Mouse (Mus musculus): Measurements from ENCODE around the gene Rab43.

Gene Rab43

DNA sequence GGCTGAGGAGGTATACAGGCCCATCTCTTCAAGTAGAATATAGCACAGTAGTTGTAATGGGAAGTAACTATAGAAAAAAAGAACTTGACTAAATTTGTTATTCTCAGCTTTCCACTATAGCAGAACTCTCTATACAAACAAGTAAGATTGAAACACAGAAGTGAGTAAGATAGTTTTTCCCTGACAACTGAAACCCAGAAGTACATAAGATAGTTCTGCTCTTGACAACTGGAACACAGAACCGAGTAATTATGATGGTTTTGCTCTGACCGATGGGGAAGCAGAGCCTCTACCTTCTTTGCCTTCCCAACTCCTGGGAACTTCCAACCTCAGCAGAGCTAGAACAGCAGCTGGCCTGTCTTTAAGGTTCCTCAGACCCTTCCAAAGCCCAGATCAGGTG, 2.8 kb downstream of the Rab43 start:
- no peak for DNase-seq (ENCODE audit: low spot score in 2 of 2)

GRCm38 (mm10) chr6:87808521-87808920, 3.4 kb downstream of the Rab43 start:
- no peak for DNase-seq (ENCODE audit: low spot score in 2 of 2)

DNA sequence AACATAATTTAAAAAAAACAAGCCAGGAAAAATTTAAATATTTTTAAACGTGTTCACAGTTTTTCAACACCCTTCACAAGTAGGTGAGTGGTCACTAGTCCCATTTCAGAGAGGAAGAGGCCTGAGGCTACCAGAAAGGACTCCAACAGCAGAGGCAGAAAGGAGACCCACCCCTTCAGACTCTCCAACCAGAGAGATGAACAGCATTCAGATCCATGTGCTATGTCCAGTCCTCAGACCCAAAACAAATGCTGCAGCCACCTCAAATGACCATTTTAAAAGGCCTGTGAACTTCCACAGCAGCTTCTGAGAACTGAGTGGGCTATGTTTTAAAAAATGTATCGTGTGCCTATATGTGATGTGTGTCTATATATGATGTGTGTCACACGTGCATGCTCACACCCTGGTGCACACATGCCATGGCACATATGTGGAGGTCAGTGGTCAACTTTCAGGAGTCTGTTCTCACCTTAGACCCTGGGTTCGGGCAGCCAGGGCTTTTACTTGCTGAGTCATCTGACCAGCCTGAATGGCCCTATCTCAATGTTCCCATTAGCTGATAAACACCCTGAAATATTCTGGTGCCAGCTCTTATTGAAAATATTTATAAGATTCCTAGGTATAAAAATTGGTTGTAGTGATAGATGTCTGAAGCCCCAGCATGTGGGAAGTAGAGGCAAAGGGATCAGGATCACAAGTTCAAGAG, 4.1 kb downstream of the Rab43 start:
- DNase-seq (ENCODE audit: low spot score in 2 of 2) = no peak

DNA sequence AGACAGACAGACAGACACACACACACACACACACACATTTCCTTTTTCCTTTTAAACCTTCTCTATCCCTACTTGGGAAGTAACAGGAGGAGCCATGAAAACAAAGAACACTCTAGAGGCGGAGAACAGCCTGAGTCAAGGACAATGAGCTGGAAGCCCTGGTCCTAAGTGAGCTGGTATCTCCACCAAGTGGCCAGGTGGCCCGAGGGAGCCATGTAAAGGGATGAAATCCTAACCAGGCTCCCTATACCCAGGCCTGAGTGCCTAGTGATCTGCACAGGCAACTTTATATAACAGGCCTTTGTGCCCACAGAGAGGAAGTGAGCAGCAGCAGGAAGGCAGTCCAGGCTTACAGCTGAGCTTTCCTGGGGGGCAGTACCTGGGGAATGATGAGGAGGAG, 5.1 kb downstream of the Rab43 start:
- DNase-seq (ENCODE audit: low spot score in 2 of 2) = no peak

DNA sequence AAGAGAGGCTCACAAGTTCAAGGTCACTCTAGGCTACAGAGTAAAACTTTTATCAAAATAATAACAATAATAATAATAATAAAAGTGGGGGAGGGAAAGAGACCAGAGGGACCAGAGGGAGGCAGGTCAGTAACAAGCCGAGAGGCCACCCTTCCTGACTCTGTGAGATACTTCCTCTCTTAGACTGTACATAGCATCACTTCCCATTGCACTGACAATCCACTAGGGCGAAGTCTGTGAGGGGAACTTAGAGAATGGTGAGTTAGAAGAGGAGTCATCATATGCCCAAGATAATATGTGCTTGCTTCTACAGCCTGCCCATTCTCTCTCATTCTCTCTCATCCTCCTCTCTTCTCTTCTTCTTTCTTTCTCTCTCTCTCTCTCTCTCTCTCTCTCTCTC, 5.9 kb downstream of the Rab43 start:
- DNase-seq (ENCODE audit: low spot score in 2 of 2) = no peak

DNA sequence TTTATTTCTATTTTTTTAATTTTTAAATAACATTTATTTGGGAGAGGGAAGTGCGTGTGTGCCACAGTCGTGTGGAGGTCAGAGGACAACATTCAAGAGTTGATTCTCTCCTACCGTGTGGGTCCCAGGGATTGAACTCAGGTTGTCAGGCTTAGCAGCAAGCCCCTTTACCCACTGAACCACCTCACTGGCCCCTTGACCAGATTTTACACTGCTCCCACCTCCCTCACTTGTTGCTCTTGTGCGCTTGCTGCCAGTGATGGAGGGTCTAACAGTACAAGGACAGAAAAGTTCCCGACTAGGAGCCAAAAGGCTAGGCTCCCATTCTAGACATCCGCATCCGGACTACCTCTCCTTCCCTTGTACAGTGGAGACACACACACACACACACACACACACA, 6.5 kb downstream of the Rab43 start:
- no peak for DNase-seq (ENCODE audit: low spot score in 2 of 2)

GRCm38 (mm10) chr6:87804886-87805285, 7.1 kb downstream of the Rab43 start:
- no peak for DNase-seq (ENCODE audit: low spot score in 2 of 2)

DNA sequence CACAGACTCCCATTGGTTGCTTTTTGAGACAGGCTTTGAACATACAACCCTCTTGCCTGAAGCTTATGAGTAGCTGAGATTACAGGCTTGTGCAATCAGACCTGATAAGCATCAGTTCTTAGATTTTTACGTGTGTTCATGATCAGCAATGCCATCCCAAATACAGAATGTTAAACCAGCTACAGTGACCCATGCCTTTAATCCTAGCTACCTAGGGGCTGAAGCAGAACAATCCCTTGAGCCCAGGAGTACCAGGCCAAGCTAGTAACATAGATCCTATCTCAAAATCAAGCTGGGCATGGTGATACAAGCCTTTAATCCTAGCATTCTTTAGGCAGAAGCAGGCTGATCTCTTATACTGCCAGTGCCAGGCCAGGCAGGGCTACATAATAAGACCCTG, 7.9 kb downstream of the Rab43 start:
- no peak for DNase-seq (ENCODE audit: low spot score in 2 of 2)

GRCm38 (mm10) chr6:87802462-87802861, 9.5 kb downstream of the Rab43 start:
- DNase-seq (ENCODE audit: low spot score in 2 of 2) = no peak

DNA sequence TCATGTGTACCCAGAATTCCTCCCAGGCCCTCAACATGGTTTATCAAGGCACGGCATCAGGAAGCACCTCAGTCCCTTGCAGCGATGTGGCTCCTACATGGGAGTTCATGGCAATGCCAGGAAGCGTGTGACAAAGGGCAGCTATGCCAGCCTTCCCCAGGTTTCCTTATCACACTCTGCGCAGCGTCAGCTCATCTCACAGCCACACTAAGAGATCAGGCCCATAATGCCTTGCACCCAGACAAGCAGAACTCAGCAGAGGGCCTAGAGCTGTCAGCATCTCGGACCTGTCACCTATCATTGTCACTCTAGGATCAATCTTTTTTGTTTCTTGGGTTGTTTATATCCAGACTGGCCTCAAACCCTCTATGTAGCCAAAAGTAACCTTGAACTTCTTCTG, 12.4 kb downstream of the Rab43 start:
- no peak for DNase-seq (ENCODE audit: low spot score in 2 of 2)

DNA sequence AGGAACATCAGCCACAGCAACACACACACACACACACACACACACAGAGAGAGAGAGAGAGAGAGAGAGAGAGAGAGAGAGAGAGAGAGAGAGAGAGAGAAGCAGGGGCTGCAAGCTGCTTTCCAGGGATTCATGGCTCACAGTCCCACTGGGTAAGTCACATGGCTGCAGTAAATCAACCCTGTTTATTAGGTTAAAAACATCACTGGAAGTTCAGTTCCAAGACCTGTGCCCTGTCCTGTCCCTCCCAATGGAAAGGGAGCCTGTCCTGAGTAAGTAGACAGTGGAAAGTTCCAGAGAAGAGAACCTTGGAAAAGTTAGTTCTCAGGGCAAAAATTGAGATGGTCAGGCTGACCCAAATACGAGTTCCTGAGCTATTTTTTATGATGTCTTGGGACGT, 14.6 kb downstream of the Rab43 start:
- no peak for DNase-seq (ENCODE audit: low spot score in 2 of 2)

DNA sequence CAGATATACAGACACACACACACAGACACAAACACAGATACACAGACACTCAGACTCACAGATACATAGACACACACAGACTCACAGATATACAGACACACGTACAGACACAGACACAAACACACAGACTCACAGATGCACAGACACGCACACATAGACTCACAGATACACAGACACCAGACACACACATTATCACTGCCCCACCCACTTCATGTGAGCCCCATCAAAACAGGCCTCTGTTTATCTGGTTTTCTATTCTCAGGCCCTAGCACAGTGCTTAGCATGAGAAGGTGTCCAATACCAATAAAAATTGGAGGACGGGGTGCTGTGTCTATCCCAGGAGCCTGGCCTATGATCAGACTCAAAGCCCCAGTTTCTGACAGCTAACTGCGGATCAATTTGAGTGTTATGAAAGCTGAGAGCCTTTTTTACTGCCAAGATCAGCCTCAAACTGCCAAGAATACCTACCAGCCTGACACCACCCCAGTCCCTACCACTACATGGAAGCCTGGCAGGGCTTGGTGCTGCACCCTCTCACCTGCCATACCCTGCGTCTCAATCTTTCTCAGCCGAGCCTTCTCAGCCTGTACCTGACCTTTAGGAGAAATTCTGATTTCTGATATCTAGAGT, 15.6 kb downstream of the Rab43 start:
- DNase-seq (ENCODE audit: low spot score in 2 of 2) = no peak

DNA sequence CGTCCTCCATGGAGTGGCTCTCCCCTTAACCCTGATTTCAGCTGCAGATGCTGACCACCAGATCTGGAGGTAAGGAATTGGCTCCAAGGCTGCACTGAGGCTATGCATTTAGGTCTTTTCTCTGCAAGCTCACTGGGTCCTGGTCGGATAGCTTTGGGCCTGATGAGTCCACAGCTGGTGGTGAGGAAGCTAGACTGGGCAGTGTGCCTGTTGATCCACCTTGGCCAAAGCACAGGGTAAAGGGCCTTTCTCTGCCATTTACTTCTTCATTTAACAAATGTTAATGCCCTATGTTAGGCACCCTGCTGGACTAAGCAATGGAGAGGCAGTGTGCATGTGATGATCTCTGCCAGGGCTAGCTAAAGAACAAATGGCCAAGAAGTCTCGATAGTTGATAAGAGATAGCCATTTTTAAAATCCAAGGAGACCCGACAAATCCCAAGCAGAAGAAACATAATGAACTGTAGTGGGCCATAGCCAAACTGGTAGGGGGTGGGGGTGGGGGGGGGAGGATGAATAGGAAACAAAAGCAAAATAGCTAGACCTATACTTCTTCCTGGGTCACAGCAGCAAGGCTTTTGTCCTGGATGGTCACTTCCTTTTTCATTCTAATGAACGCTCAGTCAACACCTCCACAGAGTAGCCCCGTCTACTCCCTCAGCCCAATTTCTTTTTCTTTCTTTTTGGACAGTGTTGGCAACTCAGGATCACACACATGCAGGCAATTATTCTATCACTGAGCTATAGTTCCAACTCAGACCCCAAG, 16.4 kb downstream of the Rab43 start:
- DNase-seq (ENCODE audit: low spot score in 2 of 2) = no peak

- no peak for DNase-seq (ENCODE audit: low spot score in 2 of 2)
Observed at GRCm38 (mm10) chr6:87793821-87794510, 18.0 kb downstream of the Rab43 start.

DNA sequence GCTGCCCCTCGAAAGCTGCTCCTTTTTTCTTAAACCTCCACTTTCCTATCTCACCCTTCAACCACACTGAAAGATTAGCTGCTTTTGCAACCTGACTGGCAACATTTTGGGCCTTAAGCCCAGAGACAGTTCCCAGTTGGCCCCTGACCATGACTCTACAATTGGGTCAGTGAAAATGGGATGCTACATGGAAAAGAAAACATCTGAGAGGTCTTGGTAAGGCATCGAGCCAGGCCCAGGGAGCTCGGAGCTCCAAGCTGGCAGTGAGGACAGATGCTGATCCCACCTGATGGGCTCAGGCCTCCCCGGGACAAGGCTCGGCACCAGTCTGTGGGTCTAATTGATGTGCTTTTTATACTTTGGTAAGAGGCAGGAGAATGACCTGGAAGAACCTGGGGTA, 20.1 kb downstream of the Rab43 start:
- DNase-seq (ENCODE audit: low spot score in 2 of 2) = no peak

GRCm38 (mm10) chr6:87790779-87791480, 21.0 kb downstream of the Rab43 start:
- no peak for DNase-seq (ENCODE audit: low spot score in 2 of 2)

DNA sequence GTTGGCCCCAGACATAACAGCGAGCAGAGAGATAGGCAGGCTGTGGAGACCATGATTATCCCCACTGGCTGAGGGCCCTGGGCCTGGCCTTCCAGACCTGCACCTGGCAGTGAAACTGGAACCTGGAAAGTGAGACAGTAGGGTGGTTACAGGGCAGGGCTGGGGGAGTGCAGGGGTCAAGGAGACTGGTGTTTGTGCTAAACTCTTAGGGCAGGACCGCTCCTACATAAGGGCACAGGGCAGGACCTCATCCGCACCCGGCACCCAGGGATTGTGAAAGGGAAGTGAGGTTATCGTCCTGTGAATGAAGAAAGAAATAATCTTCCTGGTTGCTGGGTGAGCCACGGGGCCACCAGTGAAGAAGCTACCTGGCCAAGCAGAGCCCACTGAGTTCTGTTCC, 22.2 kb downstream of the Rab43 start:
- no peak for DNase-seq (ENCODE audit: low spot score in 2 of 2)

DNA sequence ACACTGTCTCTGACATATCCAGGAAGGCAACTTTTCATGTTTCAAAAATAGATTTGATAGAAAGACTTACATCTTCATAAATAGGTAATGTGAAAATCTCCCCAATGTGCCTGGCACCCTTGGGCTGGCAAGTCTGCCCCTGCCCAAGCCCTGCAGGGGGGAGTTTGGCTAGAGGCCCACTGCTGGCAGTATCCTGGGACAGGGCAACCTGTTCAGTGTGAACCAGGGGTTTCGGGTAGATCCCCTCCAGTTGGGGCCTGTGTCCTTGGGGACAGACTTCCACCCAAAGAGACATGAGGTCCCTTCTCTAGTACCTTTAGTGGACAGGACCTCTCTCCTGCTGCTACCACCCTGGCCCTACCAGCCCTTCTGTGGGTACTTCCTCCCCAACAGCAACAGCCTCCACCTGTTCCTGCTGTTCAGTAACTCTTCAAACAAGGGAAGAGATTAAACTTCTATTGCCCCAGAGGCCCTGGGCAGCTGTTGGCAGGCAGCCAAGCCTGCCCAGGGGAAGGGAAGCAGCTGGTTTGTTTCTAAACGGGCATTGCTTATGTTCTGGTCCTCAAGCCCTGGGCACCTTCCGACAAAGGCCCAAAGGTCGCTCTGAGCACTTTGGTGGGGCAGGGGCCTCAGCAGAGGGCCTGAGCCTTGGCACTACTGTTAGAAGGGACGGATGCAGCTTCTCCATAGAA, 22.9 kb downstream of the Rab43 start:
- no peak for DNase-seq (ENCODE audit: low spot score in 2 of 2)

- no peak for DNase-seq (ENCODE audit: low spot score in 2 of 2)
Observed at GRCm38 (mm10) chr6:87788266-87788895, 23.6 kb downstream of the Rab43 start.

- DNase-seq (ENCODE audit: low spot score in 2 of 2) = no peak
Observed at GRCm38 (mm10) chr6:87787108-87787890, 24.7 kb downstream of the Rab43 start.

Measured in frontal cortex, postnatal 36 days (tissue).